Mouse (Mus musculus): ENCODE results near the gene Necap1. TPM values are rescaled to one million over a fixed set of nuclear protein-coding genes. Genes with fewer than 3 reads are reported as not detected.
A peak's percentile ranks its signal among the peaks of the same experiment; 100 is the strongest.

Gene Necap1
- polyA plus RNA-seq, 1 experiment from 2014 or later, result 53.9 TPM

DNA sequence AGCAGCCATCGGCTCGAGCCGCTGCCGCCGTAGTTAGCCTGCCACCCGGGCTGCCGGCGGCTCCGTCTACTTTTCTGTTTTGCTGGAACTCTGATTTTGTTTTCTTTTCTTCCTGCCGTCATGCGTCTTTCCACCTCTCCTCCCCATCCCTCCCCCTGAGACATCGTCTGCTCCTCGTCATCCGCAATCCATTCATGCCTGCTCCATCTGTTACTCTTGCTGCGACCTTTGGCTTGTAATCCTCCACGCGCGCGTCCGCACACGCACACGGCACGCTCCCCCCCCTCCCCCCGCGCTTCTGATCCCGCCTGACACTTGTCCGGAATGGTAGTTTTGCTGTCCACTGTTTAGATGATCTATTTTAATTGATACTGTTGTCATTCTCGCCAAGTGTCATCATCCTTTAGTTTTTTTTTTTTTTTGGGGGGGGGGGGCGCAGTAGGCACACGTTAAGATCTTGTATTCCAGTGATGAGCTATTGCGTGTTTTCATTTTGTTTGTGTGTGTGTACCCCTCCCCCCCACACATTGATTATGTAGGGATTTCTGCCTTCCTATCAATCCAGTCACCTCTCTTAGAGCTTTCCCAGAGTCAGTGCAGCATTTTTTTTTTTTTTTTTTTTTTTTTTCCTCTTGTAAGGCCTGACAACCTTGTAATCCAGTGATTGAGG lies 581 bp downstream of the Necap1 start:
- no peaks in the 10 kb centered on the region for H3K27me3 ChIP-seq (ENCODE audit: control insufficient read depth, insufficient read depth, low read length)
- H3K9ac ChIP-seq (replicated peaks; ENCODE audit: low read depth, low read length), result peak overlapping the region; percentile 84
- peak; percentile 44 for ATAC-seq (ENCODE audit: insufficient number of reproducible peaks, insufficient read depth, low FRiP score, low read depth)
- no peaks in the 10 kb centered on the region for H3K9me3 ChIP-seq (ENCODE audit: control insufficient read depth, low read depth, low read length)
- H3K36me3 ChIP-seq (ENCODE audit: control insufficient read depth, insufficient read depth, low read length), result peaks cover 16% of the 10 kb centered on the region; the same call in 1 of the 2 replicates
- peak overlapping the region; percentile 77 for H3K4me3 ChIP-seq (ENCODE audit: low read depth, low read length)
- H3K4me1 ChIP-seq (ENCODE audit: control insufficient read depth, insufficient read depth, low read length), result peaks cover 7% of the 10 kb centered on the region
- WGBS, result under 1% methylated on average over 31 of the region's 31 CpGs
- peak overlapping the region; percentile 54 for H3K4me2 ChIP-seq (replicated peaks; ENCODE audit: low read depth, low read length)
- peak overlapping the region; percentile 80 for H3K27ac ChIP-seq (ENCODE audit: low read length)

DNA sequence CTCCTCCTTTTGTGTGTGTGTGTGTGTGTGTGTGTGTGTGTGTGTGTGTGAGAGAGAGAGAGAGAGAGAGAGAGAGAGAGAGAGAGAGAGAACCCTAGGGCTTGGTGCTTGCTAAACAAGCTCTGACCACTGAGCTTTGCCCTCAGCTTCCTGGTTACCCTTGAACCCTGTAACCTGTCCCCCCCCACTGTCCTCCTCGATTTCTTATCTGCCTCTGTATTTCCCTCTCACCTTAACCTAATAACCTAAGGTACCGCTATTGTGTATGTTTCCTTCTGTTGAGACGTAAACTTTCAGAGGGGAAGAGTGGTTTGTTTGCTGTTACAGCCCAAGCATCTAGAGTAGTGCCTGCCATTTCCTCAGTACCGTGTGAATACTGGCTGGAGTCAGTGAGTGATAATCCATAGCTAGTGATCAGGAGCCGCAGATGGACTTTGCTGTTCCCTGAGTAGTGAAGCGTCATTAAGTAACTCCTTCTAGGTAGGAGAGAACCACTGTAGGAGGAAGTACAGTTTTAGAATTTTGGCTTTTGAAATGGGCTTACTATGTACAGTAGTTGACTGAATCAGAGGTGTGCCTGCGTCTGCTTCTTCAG lies 5.0 kb downstream of the Necap1 start:
- Histone ChIP-seq H3K27me3 (ENCODE audit: control insufficient read depth, insufficient read depth, low read length) (no peaks in the 10 kb centered on the region), H3K4me2 (replicated peaks; ENCODE audit: low read depth, low read length) (no peak overlapping the region), H3K27ac (ENCODE audit: low read length) (no peak overlapping the region), H3K9me3 (ENCODE audit: control insufficient read depth, low read depth, low read length) (no peaks in the 10 kb centered on the region), H3K4me3 (ENCODE audit: low read depth, low read length) (no peak overlapping the region), H3K36me3 (ENCODE audit: control insufficient read depth, insufficient read depth, low read length) (peaks cover 51% of the 10 kb centered on the region), H3K4me1 (ENCODE audit: control insufficient read depth, insufficient read depth, low read length) (peaks cover 7% of the 10 kb centered on the region), H3K9ac (replicated peaks; ENCODE audit: low read depth, low read length) (no peak overlapping the region)
- ATAC-seq (ENCODE audit: insufficient number of reproducible peaks, insufficient read depth, low FRiP score, low read depth), result no peak
- 82% methylated on average over 7 of the region's 7 CpGs for WGBS

- 70% methylated on average over 7 of the region's 7 CpGs for WGBS
- Histone ChIP-seq H3K36me3 (ENCODE audit: control insufficient read depth, insufficient read depth, low read length) (peaks cover 55% of the 10 kb centered on the region), H3K4me1 (ENCODE audit: control insufficient read depth, insufficient read depth, low read length) (peaks cover 7% of the 10 kb centered on the region)
Measured at GRCm38 (mm10) chr6:122879781-122880505, 5.7 kb downstream of the Necap1 start.

GRCm38 (mm10) chr6:122881287-122881686 lies 7.0 kb downstream of the Necap1 start:
- no peak overlapping the region for H3K9ac ChIP-seq (replicated peaks; ENCODE audit: low read depth, low read length)
- ATAC-seq (ENCODE audit: insufficient number of reproducible peaks, insufficient read depth, low FRiP score, low read depth), result no peak
- H3K4me1 ChIP-seq (ENCODE audit: control insufficient read depth, insufficient read depth, low read length), result peaks cover 3% of the 10 kb centered on the region; the same call in 1 of the 2 replicates
- H3K4me3 ChIP-seq (ENCODE audit: low read depth, low read length), result no peak overlapping the region
- H3K4me2 ChIP-seq (replicated peaks; ENCODE audit: low read depth, low read length), result no peak overlapping the region
- WGBS, result 90% methylated on average over 12 of the region's 12 CpGs
- no peak overlapping the region for H3K27ac ChIP-seq (ENCODE audit: low read length)
- H3K36me3 ChIP-seq (ENCODE audit: control insufficient read depth, insufficient read depth, low read length), result peaks cover 54% of the 10 kb centered on the region
- H3K9me3 ChIP-seq (ENCODE audit: control insufficient read depth, low read depth, low read length), result no peaks in the 10 kb centered on the region
- H3K27me3 ChIP-seq (ENCODE audit: control insufficient read depth, insufficient read depth, low read length), result no peaks in the 10 kb centered on the region

More at GRCm38 (mm10) chr6:122879781-122880505, 5.7 kb downstream of the Necap1 start:
- no peak overlapping the region for H3K4me2 ChIP-seq (replicated peaks; ENCODE audit: low read depth, low read length)
- ATAC-seq (ENCODE audit: insufficient number of reproducible peaks, insufficient read depth, low FRiP score, low read depth), result no peak
- H3K9me3 ChIP-seq (ENCODE audit: control insufficient read depth, low read depth, low read length), result no peaks in the 10 kb centered on the region
- no peaks in the 10 kb centered on the region for H3K27me3 ChIP-seq (ENCODE audit: control insufficient read depth, insufficient read depth, low read length)
- H3K4me3 ChIP-seq (ENCODE audit: low read depth, low read length), result no peak overlapping the region
- no peak overlapping the region for H3K27ac ChIP-seq (ENCODE audit: low read length)
- no peak overlapping the region for H3K9ac ChIP-seq (replicated peaks; ENCODE audit: low read depth, low read length)

DNA sequence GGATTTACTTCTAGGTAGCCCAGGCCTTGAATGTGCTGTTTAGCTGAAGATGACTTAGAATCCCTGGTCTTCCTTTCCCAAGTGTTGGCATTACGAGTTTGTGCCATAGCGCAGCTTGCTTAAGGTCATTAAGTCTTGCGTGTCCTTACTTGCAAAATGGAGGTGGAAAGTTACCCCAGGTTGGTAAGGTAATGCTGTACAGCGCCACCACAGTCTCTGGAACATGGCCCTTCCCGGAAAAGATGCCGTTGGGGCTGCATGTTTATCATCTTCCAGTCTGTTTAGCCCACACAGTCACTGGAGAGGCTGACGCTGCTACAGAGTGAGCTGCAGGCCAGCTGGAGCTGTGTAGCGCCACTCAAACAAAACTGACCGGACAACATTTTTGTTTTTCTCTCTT lies 9.3 kb downstream of the Necap1 start:
- Histone ChIP-seq H3K4me2 (replicated peaks; ENCODE audit: low read depth, low read length) (no peak overlapping the region), H3K9me3 (ENCODE audit: control insufficient read depth, low read depth, low read length) (no peaks in the 10 kb centered on the region), H3K36me3 (ENCODE audit: control insufficient read depth, insufficient read depth, low read length) (peaks cover 72% of the 10 kb centered on the region), H3K27ac (ENCODE audit: low read length) (no peak overlapping the region), H3K9ac (replicated peaks; ENCODE audit: low read depth, low read length) (no peak overlapping the region), H3K4me1 (ENCODE audit: control insufficient read depth, insufficient read depth, low read length) (no peaks in the 10 kb centered on the region), H3K27me3 (ENCODE audit: control insufficient read depth, insufficient read depth, low read length) (no peaks in the 10 kb centered on the region), H3K4me3 (ENCODE audit: low read depth, low read length) (no peak overlapping the region)
- 92% methylated on average over 9 of the region's 9 CpGs for WGBS
- no peak for ATAC-seq (ENCODE audit: insufficient number of reproducible peaks, insufficient read depth, low FRiP score, low read depth)

- Histone ChIP-seq H3K9me3 (ENCODE audit: control insufficient read depth, low read depth, low read length) (no peaks in the 10 kb centered on the region), H3K36me3 (ENCODE audit: control insufficient read depth, insufficient read depth, low read length) (peaks cover 30% of the 10 kb centered on the region), H3K4me2 (replicated peaks; ENCODE audit: low read depth, low read length) (no peak overlapping the region), H3K27ac (ENCODE audit: low read length) (no peak overlapping the region), H3K27me3 (ENCODE audit: control insufficient read depth, insufficient read depth, low read length) (no peaks in the 10 kb centered on the region), H3K9ac (replicated peaks; ENCODE audit: low read depth, low read length) (no peak overlapping the region), H3K4me1 (ENCODE audit: control insufficient read depth, insufficient read depth, low read length) (no peaks in the 10 kb centered on the region), H3K4me3 (ENCODE audit: low read depth, low read length) (no peak overlapping the region)
- no peak for ATAC-seq (ENCODE audit: insufficient number of reproducible peaks, insufficient read depth, low FRiP score, low read depth)
- 92% methylated on average over 2 of the region's 2 CpGs for whole genome bisulfite sequencing
Measured at GRCm38 (mm10) chr6:122889599-122889998, 15.3 kb downstream of the Necap1 start.

- Histone ChIP-seq H3K27me3 (ENCODE audit: control insufficient read depth, insufficient read depth, low read length) (no peaks in the 10 kb centered on the region), H3K9me3 (ENCODE audit: control insufficient read depth, low read depth, low read length) (no peaks in the 10 kb centered on the region), H3K4me3 (ENCODE audit: low read depth, low read length) (no peak overlapping the region), H3K9ac (replicated peaks; ENCODE audit: low read depth, low read length) (no peak overlapping the region), H3K4me2 (replicated peaks; ENCODE audit: low read depth, low read length) (no peak overlapping the region), H3K27ac (ENCODE audit: low read length) (no peak overlapping the region), H3K36me3 (ENCODE audit: control insufficient read depth, insufficient read depth, low read length) (peaks cover 14% of the 10 kb centered on the region), H3K4me1 (ENCODE audit: control insufficient read depth, insufficient read depth, low read length) (no peaks in the 10 kb centered on the region)
- no peak for ATAC-seq (ENCODE audit: insufficient number of reproducible peaks, insufficient read depth, low FRiP score, low read depth)
- WGBS, result 14% methylated on average over 2 of the region's 2 CpGs
Measured at GRCm38 (mm10) chr6:122892442-122893049, 18.3 kb downstream of the Necap1 start.

GRCm38 (mm10) chr6:122919922-122920321 lies 45.6 kb downstream of the Necap1 start:
- H3K4me1 ChIP-seq (ENCODE audit: control insufficient read depth, insufficient read depth, low read length), result no peaks in the 10 kb centered on the region
- no peak overlapping the region for H3K9ac ChIP-seq (replicated peaks; ENCODE audit: low read depth, low read length)
- H3K4me3 ChIP-seq (ENCODE audit: low read depth, low read length), result no peak overlapping the region
- no peaks in the 10 kb centered on the region for H3K9me3 ChIP-seq (ENCODE audit: control insufficient read depth, low read depth, low read length)
- no peaks in the 10 kb centered on the region for H3K27me3 ChIP-seq (ENCODE audit: control insufficient read depth, insufficient read depth, low read length)
- H3K36me3 ChIP-seq (ENCODE audit: control insufficient read depth, insufficient read depth, low read length), result no peaks in the 10 kb centered on the region
- no peak overlapping the region for H3K4me2 ChIP-seq (replicated peaks; ENCODE audit: low read depth, low read length)
- 29% methylated on average over 4 of the region's 4 CpGs for WGBS
- no peak for ATAC-seq (ENCODE audit: insufficient number of reproducible peaks, insufficient read depth, low FRiP score, low read depth)
- no peak overlapping the region for H3K27ac ChIP-seq (ENCODE audit: low read length)

All from stomach, embryonic 14.5 days (tissue).